Mouse (Mus musculus) intestine, embryonic 15.5 days (tissue): ENCODE measurements around the gene Hip1. TPM values are rescaled to one million over a fixed set of nuclear protein-coding genes. Genes with fewer than 3 reads are reported as not detected.
A peak's percentile ranks its signal among the peaks of the same experiment; 100 is the strongest.
"Not testable (repeated sequence)": the region's sequence is repeated elsewhere in the genome, so short reads cannot be mapped to it uniquely, and the experiment has no call there.

Experiments used
- ATAC-seq: fragments of 200-750 bp; cut with Nextera tagmentation; 2 replicates; pipeline ENCODE4 v1.8.0; 2017; ENCODE audit warnings: moderate TSS enrichment, moderate library complexity
- H3K27ac ChIP-seq: fragments of 300-500 bp; sonication (generic); 2 replicates; pipeline ENCODE4 v1.5.1; 2015; ENCODE audit warnings: mild to moderate bottlenecking, inconsistent platforms
- H3K27me3 ChIP-seq: fragments of 300-500 bp; sonication (generic); replicated peaks from 2 replicates; pipeline ENCODE4 v1.6.1; 2015; ENCODE audit warnings: inconsistent platforms
- H3K36me3 ChIP-seq: fragments of 300-500 bp; sonication (generic); 2 replicates; pipeline ENCODE4 v1.6.1; 2015; ENCODE audit warnings: inconsistent platforms
- H3K4me1 ChIP-seq: fragments of 300-500 bp; sonication (generic); replicated peaks from 2 replicates; pipeline ENCODE4 v1.6.1; 2015; ENCODE audit warnings: inconsistent platforms
- H3K4me2 ChIP-seq: fragments of 300-500 bp; sonication (generic); replicated peaks from 2 replicates; pipeline ENCODE4 v1.6.1; 2015; ENCODE audit warnings: mild to moderate bottlenecking, inconsistent platforms
- H3K4me3 ChIP-seq: fragments of 300-500 bp; sonication (generic); replicated peaks from 2 replicates; pipeline ENCODE4 v1.5.1; 2015; ENCODE audit warnings: inconsistent platforms
- H3K9ac ChIP-seq: fragments of 300-500 bp; sonication (generic); 2 replicates; pipeline ENCODE4 v1.6.1; 2015; ENCODE audit warnings: inconsistent platforms
- H3K9me3 ChIP-seq: fragments of 300-500 bp; sonication (generic); 2 replicates; pipeline ENCODE4 v1.6.1; 2016; ENCODE audit warnings: inconsistent platforms
- WGBS: fragments of 180-500 bp; shearing (Covaris S2); methylation state at CpG from one replicate; pipeline ENCODE4 v1.1.7; 2015; 5-methylcytosine and 5-hydroxymethylcytosine counted together
- polyA plus RNA-seq: library from polyadenylated mRNA; unstranded; fragments of >200 nt; fragmentation: Nextera tagmentation; extraction: Ambion mirVana; gene quantifications from 2 replicates; pipeline ENCODE4 v1.2.1, GENCODE M21; 2015

Hip1 gene
- polyA plus RNA-seq, 1 experiment from 2014 or later, result 20.1 TPM

- H3K9me3 ChIP-seq, result no peaks in the 10 kb centered on the region
- H3K27me3 ChIP-seq, result no peaks in the 10 kb centered on the region
- no peak overlapping the region for H3K9ac ChIP-seq
- no peak overlapping the region for H3K4me3 ChIP-seq
- ATAC-seq, result no peak
- peaks cover 8% of the 10 kb centered on the region; the same call in 1 of the 2 replicates for H3K36me3 ChIP-seq
- H3K4me1 ChIP-seq, result no peaks in the 10 kb centered on the region
- no peak overlapping the region for H3K27ac ChIP-seq
- H3K4me2 ChIP-seq, result no peak overlapping the region
- WGBS, result 98% methylated on average over 9 of the region's 9 CpGs
Observed at GRCm38 (mm10) chr5:135456515-135456914, 88.4 kb downstream of the Hip1 start.

- H3K27me3 ChIP-seq, result no peaks in the 10 kb centered on the region
- 100% methylated on average over 2 of the region's 2 CpGs for whole genome bisulfite sequencing
- no peak overlapping the region for H3K9ac ChIP-seq
- ATAC-seq, result no peak
- H3K36me3 ChIP-seq, result peaks cover 18% of the 10 kb centered on the region; the same call in 1 of the 2 replicates
- H3K4me1 ChIP-seq, result no peaks in the 10 kb centered on the region
- no peak overlapping the region for H3K4me2 ChIP-seq
- no peaks in the 10 kb centered on the region for H3K9me3 ChIP-seq
- H3K4me3 ChIP-seq, result no peak overlapping the region
- H3K27ac ChIP-seq, result no peak overlapping the region
Observed at GRCm38 (mm10) chr5:135454256-135454655, 90.7 kb downstream of the Hip1 start.

GRCm38 (mm10) chr5:135451559-135451958 lies 93.4 kb downstream of the Hip1 start:
- not testable (repeated sequence) for H3K27me3 ChIP-seq, H3K4me3 ChIP-seq, H3K9me3 ChIP-seq, ATAC-seq, H3K4me1 ChIP-seq, H3K27ac ChIP-seq, H3K4me2 ChIP-seq, H3K9ac ChIP-seq
- WGBS, result 86% methylated on average over 5 of the region's 5 CpGs
- 0 out of 2 replicates have a peak, but pooled peaks cover 15% of the 10 kb centered on the region for H3K36me3 ChIP-seq

- no peak overlapping the region for H3K4me2 ChIP-seq
- H3K4me1 ChIP-seq, result no peaks in the 10 kb centered on the region
- H3K4me3 ChIP-seq, result no peak overlapping the region
- H3K9ac ChIP-seq, result no peak overlapping the region
- H3K27ac ChIP-seq, result no peak overlapping the region
- no peak for ATAC-seq
- H3K9me3 ChIP-seq, result no peaks in the 10 kb centered on the region
- H3K36me3 ChIP-seq, result 0 out of 2 replicates have a peak, but pooled peaks cover 15% of the 10 kb centered on the region
- no peaks in the 10 kb centered on the region for H3K27me3 ChIP-seq
- 93% methylated on average over 8 of the region's 8 CpGs for WGBS
Observed at GRCm38 (mm10) chr5:135451100-135451499, 93.8 kb downstream of the Hip1 start.

- WGBS, result 89% methylated on average over 8 of the region's 8 CpGs
- Histone ChIP-seq H3K4me2 (no peak overlapping the region), H3K9me3 (no peaks in the 10 kb centered on the region), H3K27ac (no peak overlapping the region), H3K36me3 (0 out of 2 replicates have a peak, but pooled peaks cover 8% of the 10 kb centered on the region), H3K4me1 (no peaks in the 10 kb centered on the region), H3K27me3 (no peaks in the 10 kb centered on the region), H3K4me3 (no peak overlapping the region), H3K9ac (no peak overlapping the region)
- ATAC-seq, result no peak
Observed at GRCm38 (mm10) chr5:135445755-135446154, 99.2 kb downstream of the Hip1 start.

GRCm38 (mm10) chr5:135442430-135442829 lies 102.5 kb downstream of the Hip1 start:
- no peak overlapping the region for H3K4me3 ChIP-seq
- H3K9ac ChIP-seq, result no peak overlapping the region
- peak overlapping the region; percentile 36; the same call in 1 of the 2 replicates for H3K27ac ChIP-seq
- no peak overlapping the region for H3K4me2 ChIP-seq
- H3K27me3 ChIP-seq, result no peaks in the 10 kb centered on the region
- H3K4me1 ChIP-seq, result no peaks in the 10 kb centered on the region
- no peak for ATAC-seq
- 47% methylated on average over 7 of the region's 7 CpGs for WGBS
- no peaks in the 10 kb centered on the region for H3K36me3 ChIP-seq
- H3K9me3 ChIP-seq, result no peaks in the 10 kb centered on the region

GRCm38 (mm10) chr5:135435039-135435438 lies 109.9 kb downstream of the Hip1 start:
- Histone ChIP-seq H3K36me3 (peaks cover 11% of the 10 kb centered on the region; the same call in 1 of the 2 replicates), H3K27me3 (no peaks in the 10 kb centered on the region), H3K9ac (no peak overlapping the region), H3K9me3 (peaks cover 4% of the 10 kb centered on the region; the same call in 1 of the 2 replicates), H3K4me2 (no peak overlapping the region), H3K27ac (no peak overlapping the region), H3K4me3 (no peak overlapping the region), H3K4me1 (no peaks in the 10 kb centered on the region)
- ATAC-seq, result no peak
- WGBS, result 97% methylated on average over 10 of the region's 10 CpGs

- 97% methylated on average over 4 of the region's 4 CpGs for WGBS
- Histone ChIP-seq H3K9ac (no peak overlapping the region), H3K4me1 (no peaks in the 10 kb centered on the region), H3K36me3 (peaks cover 16% of the 10 kb centered on the region; the same call in 1 of the 2 replicates), H3K4me3 (no peak overlapping the region), H3K27ac (no peak overlapping the region), H3K9me3 (peaks cover 4% of the 10 kb centered on the region; the same call in 1 of the 2 replicates), H3K27me3 (no peaks in the 10 kb centered on the region), H3K4me2 (no peak overlapping the region)
- no peak for ATAC-seq
Observed at GRCm38 (mm10) chr5:135433861-135434260, 111.1 kb downstream of the Hip1 start.

- Histone ChIP-seq H3K36me3 (peaks cover 24% of the 10 kb centered on the region; the same call in 1 of the 2 replicates), H3K27ac (no peak overlapping the region), H3K9ac (no peak overlapping the region), H3K9me3 (peaks cover 4% of the 10 kb centered on the region; the same call in 1 of the 2 replicates), H3K4me2 (no peak overlapping the region), H3K4me1 (no peaks in the 10 kb centered on the region), H3K4me3 (no peak overlapping the region), H3K27me3 (no peaks in the 10 kb centered on the region)
- 82% methylated on average over 6 of the region's 6 CpGs for WGBS
- no peak for ATAC-seq
Observed at GRCm38 (mm10) chr5:135431111-135431510, 113.8 kb downstream of the Hip1 start.

GRCm38 (mm10) chr5:135428786-135429185 lies 116.1 kb downstream of the Hip1 start:
- Histone ChIP-seq H3K4me3 (no peak overlapping the region), H3K4me1 (no peaks in the 10 kb centered on the region), H3K27me3 (no peaks in the 10 kb centered on the region), H3K4me2 (no peak overlapping the region), H3K9me3 (peaks cover under 1% of the 10 kb centered on the region; the same call in 1 of the 2 replicates), H3K36me3 (peaks cover 24% of the 10 kb centered on the region), H3K9ac (no peak overlapping the region), H3K27ac (no peak overlapping the region)
- 71% methylated on average over 5 of the region's 5 CpGs for whole genome bisulfite sequencing
- ATAC-seq, result no peak

GRCm38 (mm10) chr5:135410266-135410665 lies 134.7 kb downstream of the Hip1 start:
- WGBS, result 90% methylated on average over 9 of the region's 9 CpGs

GRCm38 (mm10) chr5:135408114-135408513 lies 136.8 kb downstream of the Hip1 start:
- ATAC-seq, result no peak
- Histone ChIP-seq H3K4me2 (no peak overlapping the region), H3K27me3 (no peaks in the 10 kb centered on the region), H3K27ac (no peak overlapping the region), H3K4me1 (no peaks in the 10 kb centered on the region; the same call in 1 of the 2 replicates), H3K4me3 (no peak overlapping the region), H3K36me3 (no peaks in the 10 kb centered on the region), H3K9me3 (no peaks in the 10 kb centered on the region), H3K9ac (no peak overlapping the region)
- 83% methylated on average over 4 of the region's 4 CpGs for WGBS

More at GRCm38 (mm10) chr5:135410266-135410665, 134.7 kb downstream of the Hip1 start:
- Histone ChIP-seq H3K9ac (no peak overlapping the region), H3K4me2 (no peak overlapping the region), H3K27me3 (no peaks in the 10 kb centered on the region), H3K27ac (no peak overlapping the region), H3K36me3 (peaks cover 12% of the 10 kb centered on the region; the same call in 1 of the 2 replicates), H3K4me1 (no peaks in the 10 kb centered on the region), H3K9me3 (no peaks in the 10 kb centered on the region), H3K4me3 (no peak overlapping the region)
- ATAC-seq, result no peak

- no peaks in the 10 kb centered on the region for H3K9me3 ChIP-seq
- H3K4me3 ChIP-seq, result no peak overlapping the region
- H3K9ac ChIP-seq, result no peak overlapping the region
- no peaks in the 10 kb centered on the region for H3K36me3 ChIP-seq
- no peaks in the 10 kb centered on the region for H3K27me3 ChIP-seq
- no peaks in the 10 kb centered on the region; the same call in 1 of the 2 replicates for H3K4me1 ChIP-seq
- peak; percentile 90 for ATAC-seq
- WGBS, result 80% methylated on average over 9 of the region's 9 CpGs
- no peak overlapping the region for H3K4me2 ChIP-seq
- 0 out of 2 replicates have a peak overlapping the region, but pooled peaks have one; percentile 40 for H3K27ac ChIP-seq
Observed at GRCm38 (mm10) chr5:135405437-135405836, 139.5 kb downstream of the Hip1 start.
